Mouse (Mus musculus): ENCODE data around the gene Gm49450.
A peak's percentile ranks its signal among the peaks of the same experiment; 100 is the strongest.
"Not testable (repeated sequence)": the region's sequence is repeated elsewhere in the genome, so short reads cannot be mapped to it uniquely, and the experiment has no call there.

The Gm49450 gene

GRCm38 (mm10) chr15:98954425-98955253, 1.3 kb upstream of the Gm49450 start:
- no peak for DNase-seq (ENCODE audit: low spot score)

GRCm38 (mm10) chr15:98952751-98953400, 475 bp downstream of the Gm49450 start:
- peak; percentile 55 for DNase-seq (ENCODE audit: low spot score)

- DNase-seq (ENCODE audit: low spot score) = no peak
Observed at GRCm38 (mm10) chr15:98952063-98952455, 1.3 kb downstream of the Gm49450 start.

GRCm38 (mm10) chr15:98951122-98952062, 2.0 kb downstream of the Gm49450 start:
- DNase-seq (ENCODE audit: low spot score) = not testable (repeated sequence)

GRCm38 (mm10) chr15:98949607-98949892, 3.8 kb downstream of the Gm49450 start:
- no peak for DNase-seq (ENCODE audit: low spot score)

- no peak for DNase-seq (ENCODE audit: low spot score)
Observed at GRCm38 (mm10) chr15:98948857-98949606, 4.3 kb downstream of the Gm49450 start.

- no peak for DNase-seq (ENCODE audit: low spot score)
Observed at GRCm38 (mm10) chr15:98948382-98948781, 5.0 kb downstream of the Gm49450 start.

- peak; percentile 57 for DNase-seq (ENCODE audit: low spot score)
Observed at GRCm38 (mm10) chr15:98947884-98948283, 5.5 kb downstream of the Gm49450 start.

GRCm38 (mm10) chr15:98943133-98943532, 10.2 kb downstream of the Gm49450 start:
- no peak for DNase-seq (ENCODE audit: low spot score)

- DNase-seq (ENCODE audit: low spot score) = no peak
Observed at GRCm38 (mm10) chr15:98942081-98942480, 11.3 kb downstream of the Gm49450 start.

- DNase-seq (ENCODE audit: low spot score) = no peak
Observed at GRCm38 (mm10) chr15:98941539-98941938, 11.8 kb downstream of the Gm49450 start.

- no peak for DNase-seq (ENCODE audit: low spot score)
Observed at GRCm38 (mm10) chr15:98940816-98941215, 12.5 kb downstream of the Gm49450 start.

- DNase-seq (ENCODE audit: low spot score) = peak; percentile 84
Observed at GRCm38 (mm10) chr15:98934217-98934839, 19.0 kb downstream of the Gm49450 start, which contains the start of gene Tuba1b. Gene Tuba1b, minus strand, starts transcription at chr15:98934565.

- DNase-seq (ENCODE audit: low spot score) = peak; percentile 93
Observed at GRCm38 (mm10) chr15:98933833-98934216, 19.5 kb downstream of the Gm49450 start.

GRCm38 (mm10) chr15:98933004-98933671, 20.2 kb downstream of the Gm49450 start:
- DNase-seq (ENCODE audit: low spot score) = not testable (repeated sequence)

- no peak for DNase-seq (ENCODE audit: low spot score)
Observed at GRCm38 (mm10) chr15:98930998-98931397, 22.4 kb downstream of the Gm49450 start.

- DNase-seq (ENCODE audit: low spot score) = no peak
Observed at GRCm38 (mm10) chr15:98930017-98930734, 23.2 kb downstream of the Gm49450 start.

- DNase-seq (ENCODE audit: low spot score) = peak; percentile 41
Observed at GRCm38 (mm10) chr15:98928598-98929240, 24.6 kb downstream of the Gm49450 start.

GRCm38 (mm10) chr15:98927566-98927965, 25.8 kb downstream of the Gm49450 start:
- no peak for DNase-seq (ENCODE audit: low spot score)

Measured in testis, postnatal 14 days (tissue).